Mouse (Mus musculus) yolk sac, embryonic 10.5 days (tissue): ENCODE data around the gene D1Ertd622e.

Experiments
- DNase-seq: peaks from one replicate; pipeline ENCODE4 v3.0.0-alpha.2; 2017; ENCODE audit warnings: low spot score

Gene D1Ertd622e

DNA sequence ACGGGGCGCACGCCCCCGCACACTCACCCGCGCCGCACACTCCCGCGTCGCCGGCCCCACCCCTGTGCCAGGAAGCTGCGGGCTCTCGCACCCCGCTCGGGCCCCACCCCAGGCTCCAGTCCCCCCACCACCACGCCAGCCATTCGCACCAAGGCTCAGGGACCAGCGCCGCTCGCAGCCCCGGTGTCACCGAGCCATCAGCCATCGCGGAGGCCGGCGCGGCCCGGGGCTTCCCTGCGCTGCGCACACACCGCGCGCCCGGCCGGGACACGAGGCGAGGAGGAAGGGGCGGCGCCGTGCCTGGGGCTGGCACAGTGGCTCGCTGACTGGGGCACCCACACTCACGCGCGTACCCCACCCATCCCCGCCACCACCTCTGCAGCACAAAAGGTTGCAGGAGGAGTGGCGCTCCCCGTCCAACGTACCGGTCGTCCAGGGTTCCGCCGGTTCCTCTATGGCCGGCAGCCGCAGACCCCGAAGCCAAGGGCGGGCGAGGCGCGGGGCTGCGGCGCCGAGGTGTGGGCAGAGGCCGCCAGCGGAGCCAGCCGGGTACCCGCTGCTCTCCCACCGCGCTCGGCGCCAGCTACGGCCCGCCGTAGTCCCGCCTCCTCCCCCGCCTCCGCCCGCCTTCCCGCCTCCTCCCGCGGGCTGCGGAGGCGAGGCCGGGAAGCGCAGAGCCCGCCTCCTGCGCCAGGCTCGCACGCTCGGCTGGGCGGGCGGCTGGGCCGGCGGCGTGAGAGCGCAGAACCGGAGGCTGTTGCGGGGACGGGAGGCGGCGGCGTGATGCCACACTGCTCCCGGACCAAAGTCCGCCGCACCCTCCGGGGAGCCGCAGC, at the start of gene D1Ertd622e:
Gene D1Ertd622e, minus strand, starts transcription at position 669 of the 836 bp plus-strand sequence.
- peak; percentile 73 for DNase-seq

DNA sequence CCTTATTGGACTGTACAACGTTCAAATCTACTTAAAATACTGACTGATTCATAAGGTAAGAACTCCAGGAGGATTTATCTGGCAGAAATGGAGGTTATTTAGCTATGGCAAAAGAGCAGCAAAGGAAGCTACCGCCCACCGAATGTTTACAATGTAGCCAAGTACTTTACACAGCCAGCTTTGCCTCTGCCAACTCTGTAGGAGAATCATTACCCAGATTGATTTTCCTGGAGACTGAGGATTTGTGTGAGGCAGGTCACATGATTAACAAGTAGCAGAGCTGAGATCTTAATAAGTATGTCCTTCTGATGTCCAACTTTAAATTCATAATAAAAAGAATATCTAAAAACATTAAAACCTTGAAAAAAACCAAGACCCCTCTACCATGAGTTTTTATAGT, 48.6 kb upstream of the D1Ertd622e start:
- DNase-seq: no peak

DNA sequence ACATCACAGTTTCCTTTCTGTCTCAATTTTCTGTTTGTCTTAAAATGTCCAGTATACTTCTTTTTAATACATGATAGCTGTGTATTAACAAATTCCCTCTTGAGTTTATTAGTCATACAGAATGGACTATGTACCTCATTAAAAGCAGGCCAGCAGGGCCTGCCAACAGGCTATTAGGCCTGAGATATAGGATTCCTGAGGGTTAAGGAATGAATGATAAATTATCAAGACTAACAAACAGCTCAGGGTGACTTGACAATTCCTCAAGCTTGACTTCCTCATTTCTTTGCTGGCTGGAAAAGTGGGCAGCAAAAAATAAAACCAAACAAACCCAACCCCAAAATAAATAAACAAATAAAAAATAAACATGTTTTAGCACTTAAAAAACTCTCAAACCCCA, 43.5 kb upstream of the D1Ertd622e start:
- DNase-seq: no peak

DNA sequence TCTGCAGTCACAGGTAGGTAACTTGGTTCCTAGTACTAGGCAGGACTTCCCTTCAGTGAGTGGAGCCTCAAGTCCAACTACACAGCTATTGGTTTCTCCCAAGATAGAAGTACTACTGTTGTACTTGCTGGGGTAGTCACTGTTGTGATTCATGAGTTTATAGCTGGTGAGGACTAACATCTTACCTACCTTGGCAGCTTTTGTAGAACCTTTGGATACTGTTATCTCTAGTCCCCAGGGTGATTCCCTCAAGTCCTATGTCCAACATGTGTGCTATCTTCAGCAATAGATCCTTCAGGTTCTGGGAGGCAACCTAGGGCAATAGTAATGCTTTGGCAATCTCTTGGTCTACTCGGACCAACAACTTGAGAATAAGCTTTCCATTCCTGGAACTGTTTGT, 42.8 kb upstream of the D1Ertd622e start:
- no peak for DNase-seq

DNA sequence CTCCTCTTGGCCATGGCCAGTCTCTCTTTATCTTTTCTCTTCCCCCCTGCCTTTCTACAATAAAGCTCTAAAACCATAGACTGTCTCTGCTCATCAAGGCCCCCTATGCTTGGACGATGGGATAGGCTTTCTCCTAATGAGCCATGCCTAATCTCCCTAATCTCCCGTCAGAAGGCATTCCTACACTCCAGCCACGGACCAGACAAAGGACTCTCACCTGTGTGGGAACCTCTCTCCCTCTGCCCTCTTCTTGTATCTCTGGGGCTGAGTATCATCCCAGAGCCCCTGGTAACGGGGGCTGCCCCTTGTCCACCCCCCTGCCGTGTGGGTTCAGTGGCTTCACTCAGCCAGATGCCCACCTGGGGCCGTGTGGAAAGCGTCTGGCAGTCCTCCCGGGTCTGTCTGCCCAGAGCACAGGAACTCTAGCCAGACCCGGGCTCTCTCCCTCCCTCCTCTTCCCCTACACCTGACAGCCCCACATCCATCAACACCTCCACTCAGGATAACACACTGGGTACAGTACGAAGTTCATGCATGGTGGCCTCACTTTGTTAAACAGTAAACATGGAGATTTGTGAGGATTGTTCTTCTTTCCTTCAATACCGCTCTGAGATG, 37.2 kb upstream of the D1Ertd622e start:
- DNase-seq: no peak

DNA sequence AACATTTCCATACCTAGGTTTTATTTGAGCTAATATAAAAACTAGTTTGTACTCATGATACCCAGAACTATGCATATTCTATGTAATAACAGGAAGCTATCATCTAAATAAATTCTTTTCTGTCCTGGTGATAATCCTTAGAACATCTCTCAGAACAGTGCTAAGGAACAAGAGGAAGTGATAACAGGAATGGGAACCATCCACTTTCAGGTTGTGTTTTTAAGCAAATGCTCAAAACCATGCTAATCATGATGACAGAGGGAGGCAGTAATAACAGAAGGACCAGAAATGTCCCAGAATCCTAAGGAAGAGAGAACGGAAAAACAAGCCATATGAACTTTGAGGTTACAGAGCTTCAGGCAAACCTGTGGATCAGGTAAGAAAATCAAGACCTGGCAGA, 35.4 kb upstream of the D1Ertd622e start:
- DNase-seq: no peak

DNA sequence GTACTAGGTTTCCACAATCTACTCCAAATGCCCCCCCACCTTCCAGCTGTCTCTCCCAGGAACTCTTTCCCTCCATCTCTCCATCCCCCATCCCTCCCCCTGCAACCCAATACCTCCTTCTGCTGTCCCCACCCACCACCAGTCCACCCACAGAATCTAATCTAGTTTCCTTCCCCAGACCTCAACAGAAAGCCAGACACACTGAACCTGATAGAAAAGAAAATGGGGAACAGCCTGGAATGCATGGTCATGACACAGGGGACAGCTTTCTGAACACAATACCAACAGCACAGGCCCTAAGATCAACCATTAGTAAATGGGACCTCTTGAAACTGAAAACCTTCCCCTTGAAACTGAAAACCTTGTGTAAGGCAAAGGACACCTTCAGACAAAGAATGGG, 32.0 kb upstream of the D1Ertd622e start:
- DNase-seq: no peak

DNA sequence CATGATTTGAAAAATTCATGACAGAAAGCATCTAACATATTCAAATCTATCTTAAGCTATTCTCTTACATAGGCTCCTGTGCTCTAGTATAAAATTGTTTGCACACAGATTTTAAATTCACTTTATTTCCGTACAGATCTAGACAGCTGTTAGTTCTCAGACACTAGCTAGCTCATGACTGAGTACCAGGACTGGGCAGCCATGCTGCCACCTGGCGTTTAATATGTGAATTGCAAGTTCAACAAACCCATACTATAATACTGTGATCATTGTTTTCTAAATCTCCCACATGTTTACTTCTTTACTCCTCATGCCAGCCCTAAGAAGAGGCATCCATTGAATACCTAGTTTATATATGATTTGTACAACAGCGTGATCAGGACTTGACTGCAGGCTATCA, 26.9 kb upstream of the D1Ertd622e start:
- peak; percentile 9 for DNase-seq

DNA sequence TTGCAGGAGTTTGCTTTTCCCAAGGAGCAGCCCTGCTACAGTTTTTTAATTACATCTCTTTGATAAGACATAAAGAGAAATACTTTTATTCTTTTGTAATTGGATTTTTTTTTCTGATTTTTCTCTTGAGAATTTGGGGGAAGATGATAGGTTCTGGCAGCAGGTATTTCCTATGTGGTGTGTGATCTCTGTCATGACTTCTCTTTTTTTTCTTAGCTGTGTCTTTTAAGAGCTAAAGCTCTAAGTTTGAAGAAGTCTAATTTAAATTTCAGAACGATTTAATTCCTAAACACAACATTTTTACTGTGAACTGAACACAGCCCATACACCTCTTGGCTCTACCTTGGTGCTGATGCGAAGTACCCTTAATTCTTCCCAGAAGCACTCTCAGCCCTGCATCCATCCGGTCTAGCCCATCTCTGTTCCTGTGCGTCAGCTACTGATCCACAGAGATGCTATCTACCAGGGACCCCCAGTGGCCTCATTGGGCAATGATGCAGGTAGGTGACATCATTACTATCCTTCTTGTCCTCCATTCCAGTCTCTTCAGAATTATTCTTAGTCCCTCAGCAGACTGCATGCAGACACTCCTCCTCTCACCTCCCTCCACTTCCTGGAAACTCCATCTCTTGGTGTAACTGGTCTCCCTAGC, 14.8 kb upstream of the D1Ertd622e start:
- DNase-seq: no peak

DNA sequence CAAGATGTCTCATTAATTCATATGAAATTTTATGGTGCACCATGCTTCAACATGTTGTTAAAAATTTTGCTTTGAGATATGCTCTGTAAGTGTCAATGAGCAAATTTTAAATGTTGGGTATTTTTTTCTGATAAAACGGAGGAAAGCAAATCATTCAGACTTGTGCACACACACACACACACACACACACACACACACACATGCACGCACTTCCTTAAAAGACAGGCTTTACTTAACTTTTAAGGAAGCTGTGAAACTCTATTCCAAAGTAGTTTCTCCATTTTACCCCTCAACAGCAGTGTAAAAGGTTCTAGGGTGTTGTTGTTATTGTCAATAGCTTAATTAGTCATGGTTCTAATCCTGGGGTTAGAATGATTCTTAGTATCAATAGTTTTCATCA, 14.2 kb upstream of the D1Ertd622e start:
- no peak for DNase-seq

DNA sequence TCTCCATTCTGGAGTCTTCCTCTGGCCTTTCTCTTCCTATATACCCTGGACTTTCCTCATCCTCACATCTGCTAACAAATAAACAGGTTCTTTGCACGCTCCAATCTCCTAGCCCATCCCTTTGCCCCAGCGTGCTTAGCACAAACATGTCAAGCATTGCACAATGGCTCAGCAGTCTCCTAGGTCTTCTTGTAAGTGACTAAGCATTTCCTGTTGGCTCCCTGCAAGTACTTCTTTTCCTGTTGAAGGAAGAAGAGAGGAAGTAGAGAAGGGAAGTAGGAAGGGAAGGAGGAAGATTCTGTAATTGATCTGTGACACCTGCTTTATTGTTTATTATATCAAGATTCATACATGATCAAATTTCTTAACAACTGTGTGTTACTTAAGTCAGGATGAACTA, 11.0 kb upstream of the D1Ertd622e start:
- peak; percentile 21 for DNase-seq

DNA sequence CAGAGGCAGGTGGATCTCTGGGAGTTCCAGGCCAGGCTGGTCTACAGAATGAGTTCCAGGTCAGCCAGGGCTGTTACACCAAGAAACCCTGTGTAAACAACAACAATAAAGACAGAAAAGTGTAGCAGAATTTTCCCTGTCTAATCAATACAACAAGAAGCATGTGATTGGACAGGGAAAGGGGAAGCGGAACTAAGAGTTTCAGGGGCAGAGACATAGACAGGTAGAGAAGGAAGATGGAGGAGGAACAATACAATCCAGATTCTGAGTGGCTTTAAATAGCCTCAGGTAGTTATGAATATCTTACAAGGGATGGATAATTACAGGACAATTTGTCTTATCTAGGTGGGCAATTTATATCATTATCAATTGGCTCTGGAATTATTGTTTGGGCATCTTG, 5.4 kb upstream of the D1Ertd622e start:
- no peak for DNase-seq

DNA sequence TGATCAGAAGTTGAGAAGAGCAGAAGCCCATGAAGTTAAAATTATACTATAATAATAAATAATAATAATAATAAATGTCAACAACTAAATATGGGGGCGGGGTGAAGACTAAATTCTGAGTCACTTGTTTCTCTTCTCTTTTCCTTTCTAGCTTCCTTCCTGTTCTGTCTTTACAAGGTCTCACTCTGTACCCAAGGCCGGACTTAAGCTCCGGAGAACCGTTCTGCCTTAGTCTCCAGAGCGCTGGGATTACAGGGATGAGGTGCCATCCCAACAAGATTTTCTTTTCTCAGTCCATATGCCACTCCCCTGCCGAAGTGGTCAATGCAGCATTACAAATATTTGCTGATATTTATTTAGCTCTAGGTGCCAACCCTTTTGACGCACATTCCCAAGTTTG, 450 bp upstream of the D1Ertd622e start:
- no peak for DNase-seq

DNA sequence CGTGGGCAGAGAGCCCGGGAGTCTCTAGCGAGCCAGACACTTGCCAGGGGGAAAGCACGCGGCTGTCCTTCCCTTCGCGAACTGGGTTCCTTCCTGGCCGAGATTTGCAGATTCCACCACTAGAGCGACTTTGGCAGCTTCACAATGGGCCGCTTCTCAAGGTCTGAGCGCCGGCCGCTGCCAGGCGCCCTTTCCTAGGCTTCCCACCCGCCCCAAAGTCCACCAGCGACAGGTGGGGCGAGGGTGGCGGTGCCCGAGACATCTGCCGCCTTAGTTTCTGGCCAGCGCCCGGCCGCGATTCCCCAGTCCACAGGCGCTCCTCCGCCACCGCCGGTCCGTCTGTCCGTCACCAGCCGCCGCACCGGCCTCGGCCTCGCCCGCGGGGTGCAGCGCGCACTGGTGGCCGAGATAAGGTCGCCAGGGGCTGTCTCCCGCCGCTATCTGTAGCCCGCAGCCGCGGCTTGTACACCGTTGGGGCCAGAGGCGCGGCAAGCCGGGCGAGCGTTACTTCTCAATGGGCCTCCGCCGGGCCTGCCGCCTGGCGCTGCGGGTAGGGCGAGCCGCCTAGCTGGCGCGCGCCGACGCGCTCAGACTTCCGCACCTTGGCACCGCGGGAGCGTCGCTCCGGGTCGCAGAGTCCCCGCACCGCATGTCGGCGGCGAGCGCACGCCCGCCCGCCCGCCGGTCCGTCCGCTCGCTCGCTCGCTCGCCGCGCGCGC, 1.0 kb downstream of the D1Ertd622e start:
- peak; percentile 53 for DNase-seq

DNA sequence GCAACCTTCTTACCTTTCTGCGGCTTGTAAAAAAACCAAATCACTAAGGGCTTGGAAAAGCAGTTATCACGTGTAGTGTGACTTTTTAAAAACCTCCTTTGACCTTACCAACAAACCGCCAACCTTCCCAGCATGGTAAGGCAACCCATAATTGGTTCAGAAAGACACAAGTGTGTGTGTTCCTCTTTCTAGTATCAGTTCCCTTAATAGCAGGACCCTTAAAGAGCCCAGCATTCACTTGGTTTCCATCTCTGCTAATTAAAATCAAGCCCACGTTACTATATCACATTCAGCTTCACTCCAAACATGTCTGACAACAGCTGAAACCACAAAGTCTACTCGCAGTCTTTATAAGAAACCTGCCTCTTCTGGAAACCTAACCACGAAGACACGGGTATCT, 2.5 kb downstream of the D1Ertd622e start:
- no peak for DNase-seq

DNA sequence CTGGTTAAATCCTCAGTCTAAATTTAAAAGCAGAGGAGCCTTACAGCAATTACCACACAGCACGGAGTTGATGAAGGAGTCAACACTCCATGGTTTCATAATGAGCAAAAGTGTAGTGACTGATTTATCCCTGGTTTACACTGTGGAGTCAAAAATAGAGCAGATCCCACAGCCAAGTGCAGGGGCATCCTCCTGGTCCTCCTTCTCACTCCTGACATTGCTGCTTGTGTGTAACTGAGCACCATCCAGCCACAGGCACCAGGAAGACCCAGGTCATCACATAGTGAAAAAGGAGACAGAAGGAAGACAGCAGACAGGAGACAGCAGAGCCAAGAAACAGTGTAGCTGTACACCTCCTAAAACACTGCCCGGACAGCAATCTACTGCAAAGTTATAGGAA, 4.1 kb downstream of the D1Ertd622e start:
- no peak for DNase-seq

DNA sequence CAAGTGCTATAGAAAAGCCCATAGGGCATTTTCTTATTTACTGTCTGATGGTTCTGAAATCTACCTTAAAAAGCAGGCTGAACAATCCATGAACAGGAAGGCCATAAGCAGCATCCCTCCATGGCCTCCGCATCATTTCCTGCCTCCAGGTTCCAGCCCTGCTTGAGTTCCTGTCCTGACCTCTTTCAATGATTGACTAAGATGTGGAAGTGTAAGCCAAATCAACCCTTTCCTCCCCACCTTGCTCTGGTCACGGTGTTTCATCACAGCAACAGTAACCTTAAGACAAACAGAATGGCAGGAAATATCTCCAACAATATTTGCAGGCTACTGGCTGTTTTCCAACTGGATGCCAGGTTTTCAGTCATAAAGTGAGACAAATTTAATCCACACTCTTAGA, 4.7 kb downstream of the D1Ertd622e start:
- DNase-seq: no peak

DNA sequence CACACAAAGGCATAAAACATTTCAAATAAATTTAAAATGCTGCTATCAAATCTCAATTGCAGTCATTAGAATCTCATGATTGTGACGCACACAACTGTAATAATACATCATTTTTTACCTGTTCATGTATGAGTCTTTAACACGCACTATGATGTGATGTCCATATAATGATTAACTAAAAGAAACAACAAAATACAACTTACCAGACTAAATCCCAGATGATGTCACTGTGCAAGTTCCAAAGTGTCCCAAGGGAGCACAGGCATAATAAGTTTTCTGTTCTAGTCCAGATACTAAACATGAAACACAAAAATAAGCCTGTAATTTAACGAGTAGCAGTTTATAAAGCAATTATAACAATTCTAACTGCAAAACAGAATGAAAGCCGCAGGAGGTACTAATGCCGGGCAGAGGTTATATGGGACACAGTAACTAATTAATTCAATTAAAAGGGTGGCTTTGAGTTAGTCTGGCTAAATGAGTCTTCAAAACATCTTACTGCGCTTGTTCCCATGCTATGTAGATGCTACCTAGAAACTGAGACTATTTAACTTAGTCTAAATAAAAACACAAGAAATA, 7.4 kb downstream of the D1Ertd622e start:
- no peak for DNase-seq

DNA sequence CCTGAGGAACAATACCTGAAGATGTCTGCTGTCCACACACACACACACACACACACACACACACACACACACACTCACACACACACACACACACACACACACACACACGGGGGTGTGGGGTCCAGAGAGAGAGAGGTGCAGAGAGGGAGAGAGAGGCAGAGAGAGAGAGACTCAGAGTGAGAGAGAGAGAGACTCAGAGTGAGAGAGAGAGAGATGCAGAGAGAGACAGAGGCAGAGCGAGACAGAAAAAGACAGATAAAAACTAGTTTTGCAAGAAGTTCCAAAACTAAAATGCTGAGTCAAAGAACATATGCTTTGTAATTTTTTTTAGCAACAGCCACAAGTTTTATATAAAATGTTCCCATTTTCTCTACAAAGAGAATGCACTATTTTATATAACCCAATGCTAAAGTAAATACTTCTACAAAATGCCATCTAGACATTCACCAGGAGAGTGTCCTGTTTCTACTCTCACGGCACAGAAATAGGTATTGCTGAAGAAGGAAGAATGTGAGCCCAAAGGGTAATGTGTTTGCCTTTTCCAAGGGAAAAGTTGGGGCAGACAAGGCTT, 11.2 kb downstream of the D1Ertd622e start:
- DNase-seq: no peak

DNA sequence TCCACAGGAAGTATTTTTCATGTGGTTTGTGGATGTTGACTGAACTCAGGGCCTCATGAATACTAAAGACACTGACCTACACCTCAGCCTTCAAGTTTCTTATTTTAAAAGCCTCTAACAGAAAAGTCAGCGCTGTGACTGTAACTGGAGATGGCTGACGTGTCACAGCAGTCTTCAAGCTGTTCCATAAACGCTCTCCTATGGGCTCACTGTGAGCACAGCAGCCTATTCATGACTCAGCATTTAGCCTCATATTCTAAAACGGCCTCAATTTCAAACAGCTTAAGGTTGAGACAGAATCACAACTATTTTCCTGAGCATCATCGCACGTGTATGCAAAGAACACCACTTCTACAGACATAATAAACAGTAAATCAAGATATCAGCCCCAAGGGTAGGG, 11.8 kb downstream of the D1Ertd622e start:
- no peak for DNase-seq

DNA sequence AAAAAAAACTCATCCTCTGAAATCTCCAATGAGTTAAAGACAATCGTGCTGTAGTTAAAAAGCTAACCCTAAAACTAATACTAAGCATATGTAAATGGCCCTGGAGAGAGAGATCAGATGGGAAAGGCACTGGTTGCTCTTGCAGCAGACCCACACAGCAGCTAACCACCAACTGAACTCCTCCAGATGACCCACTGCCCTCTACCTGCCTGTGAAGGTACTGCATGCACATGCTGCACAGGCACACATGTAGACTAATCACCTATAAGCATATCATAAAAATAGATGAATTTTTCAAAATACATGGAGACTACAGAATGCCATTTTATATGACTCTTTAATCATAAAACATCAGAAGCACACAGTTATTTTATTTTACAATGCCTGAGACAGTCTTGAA, 14.8 kb downstream of the D1Ertd622e start:
- no peak for DNase-seq

DNA sequence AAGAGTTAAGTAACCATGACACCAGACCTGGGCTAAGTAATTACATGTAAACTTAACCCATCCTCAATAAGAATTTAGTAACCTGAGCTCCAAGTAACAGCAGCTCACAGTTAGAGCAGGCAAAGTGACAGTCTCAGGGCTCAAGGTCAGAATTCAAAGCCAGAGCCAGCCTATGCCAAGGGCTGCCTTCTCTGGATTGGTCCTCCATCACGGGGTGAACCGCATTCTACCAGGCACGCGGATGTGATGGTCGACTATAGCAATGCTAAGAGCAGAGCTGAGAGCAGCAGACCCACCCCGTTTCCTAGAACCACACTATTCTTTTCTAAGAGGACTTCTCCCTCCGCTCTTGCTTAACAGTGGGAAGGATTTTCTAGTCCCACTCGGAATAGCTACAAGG, 27.8 kb downstream of the D1Ertd622e start:
- DNase-seq: no peak
